Mouse (Mus musculus) T-helper 17 cell (primary cell): ENCODE measurements at regions not wholly inside any gene's neighbourhood (a gene's known extent, or its start where the extent isn't known, plus 50 kb on each side); places are given as distances from the start of the nearest gene placed in this dataset.
"Not testable (repeated sequence)": the region's sequence is repeated elsewhere in the genome, so short reads cannot be mapped to it uniquely, and the experiment has no call there.

Experiments
- in situ Hi-C, 2 experiments: fragments of 300-600 bp; cut with MboI, MseI; formaldehyde crosslinking; loops; 1 replicate in 1 of 2; 2 replicates in 1 of 2; pipeline ENCODE4 v1.15.1; 2025; ENCODE audit warnings: high pct_unique_total_duplicates in 2 of 2

- in situ Hi-C loops: loop anchor here in 1 of 2 experiments (10.0 kb wide), 1 partner anchor 225 kb away; no protein-coding TSS in a partner anchor
These were observed 55.3 kb downstream of the Actbl2 start for GRCm38 (mm10) chr13:111309848-111310692.

GRCm38 (mm10) chr13:111310693-111311045, 55.9 kb downstream of the Actbl2 start:
- in situ Hi-C loops: no loop called here

- in situ Hi-C loops: not testable (repeated sequence)
These were observed 58.7 kb downstream of the Actbl2 start for GRCm38 (mm10) chr13:111313506-111313905.

- in situ Hi-C loops: not testable (repeated sequence)
These were observed 63.1 kb downstream of the Actbl2 start for GRCm38 (mm10) chr13:111317876-111318275.

- in situ Hi-C loops: no loop called here
These were observed 68.4 kb downstream of the Actbl2 start for GRCm38 (mm10) chr13:111323206-111323605.

GRCm38 (mm10) chr13:111326096-111326665, 71.4 kb downstream of the Actbl2 start:
- in situ Hi-C loops: loop anchor here in 1 of 2 experiments (5.0 kb wide), 1 partner anchor 54 kb away; no protein-coding TSS in a partner anchor

- in situ Hi-C loops: no loop called here
These were observed 78.2 kb downstream of the Actbl2 start for GRCm38 (mm10) chr13:111333035-111333434.

GRCm38 (mm10) chr13:111333851-111334250, 79.0 kb downstream of the Actbl2 start:
- in situ Hi-C loops: no loop called here

GRCm38 (mm10) chr13:111334258-111335052, 79.6 kb downstream of the Actbl2 start:
- in situ Hi-C loops: no loop called here

- in situ Hi-C loops: loop anchor here in 1 of 2 experiments (10.0 kb wide), 1 partner anchor 1370 kb away; no protein-coding TSS in a partner anchor
These were observed 90.2 kb downstream of the Actbl2 start for GRCm38 (mm10) chr13:111344981-111345380.

GRCm38 (mm10) chr13:111345486-111346440, 91.0 kb downstream of the Actbl2 start:
- in situ Hi-C loops: loop anchor here in 1 of 2 experiments (10.0 kb wide), 1 partner anchor 1371 kb away; no protein-coding TSS in a partner anchor

- in situ Hi-C loops: no loop called here
These were observed 102.0 kb downstream of the Actbl2 start for GRCm38 (mm10) chr13:111356520-111357456.

GRCm38 (mm10) chr13:111361456-111361855, 106.6 kb downstream of the Actbl2 start:
- in situ Hi-C loops: no loop called here

- in situ Hi-C loops: no loop called here
These were observed 108.4 kb downstream of the Actbl2 start for GRCm38 (mm10) chr13:111363176-111363739.

GRCm38 (mm10) chr13:111366871-111367270, 112.1 kb downstream of the Actbl2 start:
- in situ Hi-C loops: no loop called here

- in situ Hi-C loops: no loop called here
These were observed 112.8 kb downstream of the Actbl2 start for GRCm38 (mm10) chr13:111367620-111368019.

- in situ Hi-C loops: no loop called here
These were observed 115.1 kb downstream of the Actbl2 start for GRCm38 (mm10) chr13:111369916-111370315.

GRCm38 (mm10) chr13:111373281-111373680, 116.6 kb downstream of the Gpbp1 start:
- in situ Hi-C loops: no loop called here

GRCm38 (mm10) chr13:111373801-111374200, 116.1 kb downstream of the Gpbp1 start:
- in situ Hi-C loops: no loop called here
